Mouse (Mus musculus): ENCODE results near the gene Tex16.

Gene Tex16

DNA sequence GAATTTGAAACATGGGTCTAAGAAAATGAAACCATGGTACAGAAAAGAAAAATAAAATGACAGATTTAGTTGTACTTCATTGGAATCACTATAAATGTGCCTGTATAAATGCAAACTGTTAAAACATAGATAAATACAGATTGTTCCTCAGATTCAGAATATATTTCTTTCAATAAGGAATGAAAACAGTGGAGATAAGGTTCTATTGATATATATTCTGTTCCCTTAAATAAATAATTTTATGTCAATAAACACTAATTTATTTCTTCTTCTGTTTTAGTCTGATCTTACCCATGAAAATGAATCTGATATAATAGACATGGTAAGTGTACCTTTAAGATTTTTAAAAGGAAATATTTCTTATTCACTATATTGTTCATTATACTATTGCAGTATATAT lies at the start of gene Tex16:
Gene Tex16 (plus strand): TSS at position 301 of the 400 bp plus-strand sequence.
- DNase-seq (ENCODE audit: low read depth, low spot score), result no peak

DNA sequence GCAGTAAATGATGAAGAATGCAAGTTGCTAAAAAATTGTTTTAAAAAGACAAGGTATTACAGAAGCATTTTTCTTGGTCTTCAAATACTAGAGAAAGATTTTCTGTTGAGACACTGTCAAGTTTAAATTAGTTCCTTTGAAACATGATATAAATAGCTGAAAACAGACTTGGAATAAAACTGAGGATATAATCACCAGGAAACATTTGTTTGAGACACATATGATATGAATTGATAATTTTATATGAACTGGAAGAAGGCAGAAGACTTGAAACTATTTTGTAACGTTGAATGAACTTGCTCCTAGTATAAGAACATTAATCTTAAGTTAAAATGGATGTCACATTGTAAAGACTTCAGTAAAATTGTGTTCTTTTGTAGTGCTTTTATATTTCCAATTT lies 11.1 kb upstream of the Tex16 start:
- no peak for DNase-seq (ENCODE audit: low read depth, low spot score)

Data from retina, adult 2 months (tissue).